Comparison of ENCODE assay signal across 27 mouse cellular contexts in the genomic region with DNA sequence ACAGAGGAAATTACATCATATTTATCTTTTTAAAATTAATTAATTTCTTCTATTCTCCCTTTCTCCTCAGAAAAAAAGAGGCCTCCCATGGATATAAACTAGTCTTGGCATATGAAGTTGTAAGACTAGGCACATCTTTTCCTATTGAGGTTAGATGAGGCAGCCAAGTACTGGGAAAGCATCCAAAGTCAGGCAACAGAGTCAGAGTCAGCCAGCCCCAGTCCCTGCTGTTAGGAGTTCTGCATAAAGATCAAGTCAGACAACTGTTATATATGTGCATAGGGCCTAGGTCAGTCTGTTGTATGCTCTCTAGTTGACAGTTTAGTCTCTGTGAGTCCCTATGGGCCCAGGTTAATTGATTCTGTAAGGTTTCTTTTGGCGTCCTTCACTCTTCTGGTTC. TPM values are rescaled to one million over a fixed set of nuclear protein-coding genes. Genes with fewer than 3 reads are reported as not detected.
DNase-seq lines count a peak whose midpoint lies in the region; ATAC-seq lines count a peak whose summit lies in the region.
"Had no signal": no experiment of that assay in that cellular context is flagged by ENCODE, and none has a peak within 500 bp of the region (broad histone marks: within the 10 kb centered on the region; RNA-seq: fewer than 3 reads in every experiment).

No protein-coding gene starts in this region.

- DNase-seq in heart, adult 11 months, result peak; percentile 25
- DNase-seq in adipocyte (ENCODE audit: low spot score), result peak; percentile 2
- DNase-seq in cerebellum, adult 11 months, result peak; percentile 35
- peak; percentile 79 to 84 for DNase-seq in cerebellum, postnatal 10 days
- no peak for DNase-seq in layer of hippocampus, adult 11-12 months (ENCODE audit: low spot score)
- DNase-seq: adrenal gland, adult 8-10 months; gastrocnemius, postnatal 14 days; kidney, adult 8-10 months; kidney, postnatal 25 days; layer of hippocampus, adult 9-11 months; liver, embryonic 13.5 days; lung, postnatal 4 days; right cerebral cortex, postnatal 4 days had no signal

- WGBS in heart, embryonic 12.5 days, result 75% methylated on average over 1 of the region's 1 CpGs

- H3K9me3 ChIP-seq in heart, embryonic 12.5 days (replicated peaks), result no peaks in the 10 kb centered on the region; the same call in 1 of the 2 replicates
- H3K9me3 ChIP-seq: embryonic facial prominence, embryonic 13.5 days; limb, embryonic 13.5 days; liver, embryonic 13.5 days; lung, embryonic 15.5 days had no signal

- ATAC-seq in heart, embryonic 12.5 days (ENCODE audit: insufficient number of reproducible peaks, low FRiP score), result no peak
- ATAC-seq in megakaryocyte, adult 5-6 weeks (ENCODE audit: poor library complexity, severe bottlenecking), result no peak
- ATAC-seq: inflammation-experienced regulatory T-cells, adult 6 months had no signal

- no peaks in the 10 kb centered on the region for H3K4me1 ChIP-seq in heart, embryonic 12.5 days (replicated peaks)
- H3K4me1 ChIP-seq: embryonic facial prominence, embryonic 13.5 days; limb, embryonic 13.5 days; liver, embryonic 13.5 days; lung, embryonic 15.5 days had no signal

- no peaks in the 10 kb centered on the region for H3K27me3 ChIP-seq in heart, embryonic 12.5 days (replicated peaks)
- H3K27me3 ChIP-seq: embryonic facial prominence, embryonic 13.5 days; limb, embryonic 13.5 days; liver, embryonic 13.5 days; lung, embryonic 15.5 days had no signal

- no peak overlapping the region for H3K4me3 ChIP-seq in heart, embryonic 12.5 days
- H3K4me3 ChIP-seq: embryonic facial prominence, embryonic 13.5 days; limb, embryonic 13.5 days; liver, embryonic 13.5 days; lung, embryonic 15.5 days had no signal

- H3K4me2 ChIP-seq in heart, embryonic 12.5 days, result no peak overlapping the region
- H3K4me2 ChIP-seq: embryonic facial prominence, embryonic 13.5 days; limb, embryonic 13.5 days; liver, embryonic 13.5 days; lung, embryonic 15.5 days; midbrain, embryonic 11.5 days had no signal

- no peak overlapping the region for H3K9ac ChIP-seq in heart, embryonic 12.5 days
- H3K9ac ChIP-seq: embryonic facial prominence, embryonic 13.5 days; limb, embryonic 13.5 days; liver, embryonic 13.5 days; lung, embryonic 15.5 days had no signal

- H3K27ac ChIP-seq in heart, embryonic 12.5 days (ENCODE audit: poor library complexity, severe bottlenecking), result no peak overlapping the region
- H3K27ac ChIP-seq: embryonic facial prominence, embryonic 13.5 days; limb, embryonic 13.5 days; liver, embryonic 13.5 days; lung, embryonic 15.5 days; stomach, postnatal 0 days had no signal

- no peaks in the 10 kb centered on the region for H3K36me3 ChIP-seq in heart, embryonic 12.5 days
- H3K36me3 ChIP-seq: embryonic facial prominence, embryonic 13.5 days; limb, embryonic 13.5 days; liver, embryonic 13.5 days; lung, embryonic 15.5 days had no signal

RNA-seq across cellular contexts. Expression of gene Dhrs2, which starts 20.9 kb away (rescaled TPM):
- not detected in 2 replicates for polyA plus RNA-seq in heart, embryonic 12.5 days (2016; fragmentation: Nextera tagmentation; extraction: Ambion mirVana)
- not detected in 2 replicates for total RNA-seq in megakaryocyte, adult 5-6 weeks (2015)
- total RNA-seq in megakaryocyte, adult 5-6 weeks (2017), result 0.45 TPM in 1 of 2 replicates, not detected in the other
- total RNA-seq: adrenal gland, adult 8-10 months; heart, adult 8-10 months; monocyte, adult 5-6 weeks had no signal
- polyA plus RNA-seq: C2C12; heart, embryonic 16.5 days; hindbrain, embryonic 11.5 days; inflammation-experienced regulatory T-cells, adult 6 months; liver, embryonic 13.5 days; lung, embryonic 15.5 days; midbrain, embryonic 11.5 days; neural tube, embryonic 11.5 days had no signal
